Mouse (Mus musculus): ENCODE measurements around the gene Acss1.

DNA sequence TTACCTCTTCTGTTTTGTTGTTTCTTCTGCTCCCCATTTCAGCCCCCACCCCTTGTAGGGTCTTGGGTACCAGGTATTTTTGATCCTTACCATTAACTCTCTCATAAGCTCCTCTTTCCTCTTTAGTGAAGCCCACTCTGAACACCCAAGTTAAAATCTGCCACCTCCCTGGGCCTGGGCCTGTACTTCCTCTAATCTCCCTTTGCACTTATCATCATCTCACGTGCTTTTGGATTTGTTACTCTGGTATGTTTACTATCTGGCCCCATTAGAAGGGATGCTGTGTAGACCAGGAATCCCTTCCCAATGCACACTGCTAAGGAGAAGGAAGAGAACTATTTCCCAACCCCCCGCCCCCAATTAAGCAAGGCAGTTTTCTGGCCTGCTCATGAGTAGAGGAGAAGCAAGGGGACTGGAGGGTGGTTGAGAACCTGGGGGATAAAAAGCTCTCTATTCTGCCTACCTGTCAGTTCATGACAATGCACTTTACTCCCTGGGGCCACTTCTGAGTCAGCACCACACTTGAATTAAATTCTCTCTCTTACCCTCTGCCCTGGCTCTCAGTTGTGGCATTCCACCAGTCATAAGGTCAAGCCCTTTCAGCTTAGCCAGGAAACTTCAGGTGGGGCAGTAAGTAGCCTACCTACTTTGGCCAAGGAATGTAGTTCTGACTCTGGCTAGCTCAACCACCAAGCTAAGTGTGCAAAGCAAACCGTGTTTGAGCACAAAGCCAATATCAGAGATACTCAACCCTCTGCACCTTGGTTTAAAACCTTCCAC lies 72.7 kb downstream of the Acss1 start:
- no peak for TF ChIP-seq POLR2A (IDR thresholded peaks at IDR 0.05; ENCODE audit: low read depth, low read length)
- no peak for TF ChIP-seq CTCF (IDR thresholded peaks at IDR 0.05; ENCODE audit: extremely low read depth, insufficient read length, insufficient replicate concordance, low read depth, low read length)
